Mouse (Mus musculus): ENCODE measurements around the gene Aak1. TPM values are rescaled to one million over a fixed set of nuclear protein-coding genes. Genes with fewer than 3 reads are reported as not detected.

The Aak1 gene
- 75.2 TPM for polyA plus RNA-seq (2017; shearing (Covaris generic))

DNA sequence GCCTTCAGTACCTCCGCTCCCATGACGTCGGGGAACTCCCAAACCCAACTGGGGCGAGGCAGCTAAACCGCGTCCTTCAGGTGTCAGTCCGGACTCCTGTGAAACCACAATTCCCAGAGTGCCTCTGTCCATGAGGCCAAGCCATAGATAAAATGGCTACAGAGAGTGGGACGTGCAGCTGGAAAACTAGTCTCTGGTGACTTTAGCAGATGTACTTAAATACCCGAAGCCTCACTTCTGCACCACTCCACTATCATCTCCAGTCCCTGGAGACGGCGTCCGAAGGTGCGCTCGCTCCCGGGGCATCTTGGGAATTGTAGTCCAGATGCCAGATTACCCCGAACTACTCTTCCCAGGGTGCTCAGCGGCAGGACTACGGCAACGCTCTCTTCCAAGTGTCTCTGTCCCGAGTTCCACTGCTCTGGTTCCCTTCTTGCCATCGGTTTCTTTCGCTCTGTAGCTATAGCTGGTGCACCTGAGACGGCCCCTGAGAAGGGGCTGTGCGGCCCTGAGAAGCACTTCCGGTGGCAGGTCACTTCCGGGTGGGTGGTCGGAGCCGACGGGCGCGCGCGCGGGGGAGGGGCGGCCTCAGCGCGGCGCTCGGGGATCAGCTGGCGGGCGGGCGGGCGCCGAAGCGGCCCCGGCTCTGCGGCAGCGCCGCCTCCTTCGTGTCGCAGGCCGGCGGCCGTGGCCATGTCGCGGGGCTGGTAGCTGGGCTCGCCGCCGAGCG, at the start of gene Aak1:
TSS of gene Aak1 (plus strand) at position 603 of the 730 bp plus-strand sequence.

DNA sequence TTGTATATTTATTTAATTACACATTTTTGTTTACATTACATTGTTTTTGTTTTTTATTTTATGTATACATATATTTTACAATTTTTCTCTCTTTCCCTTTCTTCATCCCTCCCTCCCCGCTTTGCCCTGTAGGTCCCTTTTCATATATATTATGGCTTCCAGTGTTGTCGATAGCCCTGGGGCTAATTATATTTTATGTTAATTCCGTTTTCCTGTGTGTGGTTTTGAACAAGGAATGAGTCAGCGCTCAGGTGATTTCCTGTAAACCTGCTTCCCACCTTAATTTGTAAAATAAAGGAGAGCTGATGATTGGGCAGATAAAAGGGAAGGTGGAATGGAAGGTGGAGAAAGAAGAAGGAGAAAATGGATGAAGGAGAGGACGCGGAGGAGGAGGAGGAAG, 159.6 kb downstream of the Aak1 start, which contains the start of gene Nfu1:
TSS of gene Nfu1 (plus strand) at position 350 of the 400 bp plus-strand sequence.

DNA sequence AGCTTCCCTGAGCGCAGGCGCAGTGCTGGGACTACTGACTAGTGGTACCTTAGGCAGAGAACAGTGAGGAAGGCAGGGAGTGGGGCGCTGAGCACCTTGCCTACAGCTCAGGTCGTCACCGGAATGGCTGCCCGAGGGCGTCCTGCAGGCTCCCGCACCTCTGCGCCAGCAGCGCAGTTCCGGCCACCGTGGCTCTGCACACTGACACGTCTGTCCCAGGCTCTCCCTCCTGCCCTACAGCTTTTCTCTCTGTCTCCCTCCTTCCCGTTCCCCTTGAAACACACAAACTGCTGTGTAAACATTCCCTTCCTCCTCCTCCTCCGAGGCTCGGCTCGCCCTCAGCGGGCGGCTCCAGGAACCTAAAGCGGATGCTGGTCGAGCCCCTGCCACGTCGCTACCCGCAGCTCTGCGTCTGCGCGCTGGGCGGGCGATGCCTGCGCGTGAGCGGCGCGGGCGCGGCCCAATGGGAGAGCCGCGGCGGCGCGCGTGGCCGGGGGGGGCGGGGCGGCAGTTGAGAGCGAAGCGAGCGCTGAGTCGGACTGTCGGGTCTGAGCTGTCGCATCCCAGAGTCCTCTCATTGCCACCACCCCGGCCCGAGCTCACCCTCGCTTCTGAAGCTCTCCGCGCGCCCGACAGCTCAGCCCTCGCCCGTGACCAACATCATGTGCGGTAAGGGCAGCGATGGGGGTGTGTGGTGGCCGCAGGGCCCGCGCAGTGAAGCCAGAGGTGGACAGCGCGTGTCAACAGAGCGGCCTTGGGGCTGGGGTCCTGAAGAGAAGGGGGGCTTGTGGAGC, 193.2 kb downstream of the Aak1 start, which contains the start of gene Gfpt1:
TSS of gene Gfpt1 (plus strand) at position 510 of the 794 bp plus-strand sequence.

Other genes with a start within 250 kb of the Aak1 start
- gene Asprv1, start 221.4 kb upstream of the Aak1 start, polyA plus RNA-seq (2017; shearing (Covaris generic)), result 0.11 TPM
- gene Mxd1, start 180.4 kb upstream of the Aak1 start, polyA plus RNA-seq (2017; shearing (Covaris generic)), result 101 TPM
- gene Snrnp27, start 165.0 kb upstream of the Aak1 start, polyA plus RNA-seq (2017; shearing (Covaris generic)), result 80.5 TPM
- gene Gmcl1, start 116.1 kb upstream of the Aak1 start, polyA plus RNA-seq (2017; shearing (Covaris generic)), result 70.4 TPM
- gene Anxa4, start 55.9 kb upstream of the Aak1 start, polyA plus RNA-seq (2017; shearing (Covaris generic)), result 14.0 TPM
- gene Nfu1, start 159.7 kb downstream of the Aak1 start, polyA plus RNA-seq (2017; shearing (Covaris generic)), result 105 TPM
- gene Gfpt1, start 193.3 kb downstream of the Aak1 start, polyA plus RNA-seq (2017; shearing (Covaris generic)), result 21.4 TPM